Mouse (Mus musculus) ES-Bruce4 (cell line): ENCODE data around the gene D630045J12Rik. TPM values are rescaled to one million over a fixed set of nuclear protein-coding genes. Genes with fewer than 3 reads are reported as not detected.

Experiments used
- H3K27ac ChIP-seq: 2 replicates; pipeline ENCODE4 v1.5.1; 2012; ENCODE audit warnings: low read length, inconsistent platforms; ENCODE audit not compliant: insufficient read depth
- H3K27me3 ChIP-seq: 2 replicates; pipeline ENCODE4 v1.6.1; 2012; ENCODE audit warnings: mild to moderate bottlenecking, low read length, inconsistent platforms; ENCODE audit not compliant: control insufficient read depth, poor library complexity, insufficient read depth, severe bottlenecking
- H3K36me3 ChIP-seq: 2 replicates; pipeline ENCODE4 v1.6.1; 2012; ENCODE audit warnings: inconsistent platforms, mild to moderate bottlenecking, low read length, moderate library complexity; ENCODE audit not compliant: control insufficient read depth, poor library complexity, insufficient read depth, severe bottlenecking
- H3K4me1 ChIP-seq: one replicate; pipeline ENCODE4 v1.8.1; 2011; ENCODE audit warnings: low read length; ENCODE audit not compliant: control insufficient read depth, insufficient read depth
- H3K4me3 ChIP-seq: 2 replicates; pipeline ENCODE4 v1.5.1; 2011; ENCODE audit warnings: low read depth, mild to moderate bottlenecking, low read length
- H3K9ac ChIP-seq: 2 replicates; pipeline ENCODE4 v1.6.1; 2012; ENCODE audit warnings: low read depth, mild to moderate bottlenecking, inconsistent platforms; ENCODE audit not compliant: poor library complexity, severe bottlenecking
- H3K9me3 ChIP-seq: replicated peaks from 2 replicates; pipeline ENCODE4 v1.6.1; 2012; ENCODE audit warnings: mild to moderate bottlenecking, low read length, inconsistent platforms; ENCODE audit not compliant: control insufficient read depth, poor library complexity, insufficient read depth, severe bottlenecking
- CTCF ChIP-seq: IDR thresholded peaks from one replicate; pipeline ENCODE4 v1.8.1; 2011; ENCODE audit warnings: low read depth, low read length
- EP300 ChIP-seq: IDR thresholded peaks from 2 replicates; pipeline ENCODE4 v1.6.1; 2011; ENCODE audit warnings: low read depth, low read length; ENCODE audit not compliant: insufficient read depth
- POLR2A ChIP-seq: IDR thresholded peaks from one replicate; pipeline ENCODE4 v1.8.1; 2011; ENCODE audit warnings: low read length; ENCODE audit not compliant: insufficient read depth
- polyA plus RNA-seq: library from polyadenylated mRNA; stranded (reverse); fragments of >200 nt; gene quantifications from 2 replicates; pipeline ENCODE4 v1.2.4, GENCODE M21; 2011; ENCODE audit warnings: low read depth; ENCODE audit not compliant: missing spikeins, insufficient read depth, insufficient read length

Gene D630045J12Rik
- polyA plus RNA-seq, 1 experiment = 8.3 TPM

GRCm38 (mm10) chr6:38164705-38165104, 89.1 kb downstream of the D630045J12Rik start:
- H3K9ac ChIP-seq = no peak overlapping the region
- TF ChIP-seq POLR2A (no peak), CTCF (no peak), EP300 (no peak)
- no peak overlapping the region for H3K4me3 ChIP-seq
- no peaks in the 10 kb centered on the region for H3K36me3 ChIP-seq
- H3K27me3 ChIP-seq = no peaks in the 10 kb centered on the region
- H3K9me3 ChIP-seq = no peaks in the 10 kb centered on the region
- no peaks in the 10 kb centered on the region for H3K4me1 ChIP-seq
- no peak overlapping the region for H3K27ac ChIP-seq

GRCm38 (mm10) chr6:38162825-38163504, 90.8 kb downstream of the D630045J12Rik start:
- no peak for TF ChIP-seq CTCF
- TF ChIP-seq POLR2A = no peak
- no peak for TF ChIP-seq EP300
- Histone ChIP-seq H3K9me3 (no peaks in the 10 kb centered on the region), H3K36me3 (no peaks in the 10 kb centered on the region), H3K9ac (no peak overlapping the region), H3K27me3 (no peaks in the 10 kb centered on the region), H3K27ac (no peak overlapping the region), H3K4me1 (no peaks in the 10 kb centered on the region), H3K4me3 (no peak overlapping the region)

DNA sequence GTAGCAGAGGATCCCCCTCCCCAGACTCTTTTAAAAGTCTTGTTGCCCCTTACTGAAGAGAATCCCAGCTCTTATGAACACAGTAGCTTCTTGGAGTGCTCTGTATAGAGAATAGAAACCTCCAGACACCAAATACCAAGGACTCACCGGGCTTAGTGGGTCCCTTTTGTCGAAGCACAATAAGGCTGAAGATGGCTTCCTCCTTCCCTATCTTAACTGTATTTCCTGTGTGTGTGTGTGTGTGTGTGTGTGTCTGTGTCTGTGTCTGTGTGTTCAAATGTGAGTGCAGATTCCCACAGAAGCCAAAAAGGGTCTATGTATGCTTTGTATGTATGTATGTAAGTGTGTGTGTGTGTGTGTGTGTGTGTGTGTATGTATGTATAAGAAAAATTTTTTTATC, 93.3 kb downstream of the D630045J12Rik start:
- Histone ChIP-seq H3K27ac (no peak overlapping the region), H3K4me1 (peaks cover 2% of the 10 kb centered on the region), H3K9me3 (no peaks in the 10 kb centered on the region), H3K4me3 (no peak overlapping the region), H3K36me3 (no peaks in the 10 kb centered on the region; the same call in 1 of the 2 replicates), H3K9ac (no peak overlapping the region), H3K27me3 (no peaks in the 10 kb centered on the region)
- no peak for TF ChIP-seq EP300
- TF ChIP-seq POLR2A = no peak
- TF ChIP-seq CTCF = no peak

DNA sequence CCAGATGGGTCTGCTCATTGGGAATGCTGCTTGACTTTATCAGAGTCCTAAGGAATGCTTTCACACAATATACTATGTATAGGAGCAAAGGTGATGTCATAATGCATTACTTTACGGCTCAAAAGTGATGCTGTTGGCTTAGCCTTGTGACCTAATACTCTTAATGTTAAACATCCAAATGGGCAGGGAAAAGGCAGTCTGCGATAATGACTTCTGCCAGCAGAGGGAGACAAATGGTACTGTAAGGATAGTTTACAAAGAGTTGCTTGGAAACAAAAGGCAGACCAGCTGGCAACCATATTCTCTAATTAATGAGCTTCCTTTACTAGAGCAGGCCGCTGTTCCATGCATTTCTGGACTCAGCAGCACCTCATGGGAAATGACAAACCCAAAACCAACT, 93.7 kb downstream of the D630045J12Rik start:
- peak; percentile 17 for TF ChIP-seq CTCF
- no peak for TF ChIP-seq EP300
- no peak for TF ChIP-seq POLR2A
- H3K4me3 ChIP-seq = no peak overlapping the region
- H3K36me3 ChIP-seq = no peaks in the 10 kb centered on the region; the same call in 1 of the 2 replicates
- no peak overlapping the region for H3K27ac ChIP-seq
- H3K9me3 ChIP-seq = no peaks in the 10 kb centered on the region
- H3K4me1 ChIP-seq = peaks cover 2% of the 10 kb centered on the region
- H3K27me3 ChIP-seq = no peaks in the 10 kb centered on the region
- H3K9ac ChIP-seq = no peak overlapping the region

DNA sequence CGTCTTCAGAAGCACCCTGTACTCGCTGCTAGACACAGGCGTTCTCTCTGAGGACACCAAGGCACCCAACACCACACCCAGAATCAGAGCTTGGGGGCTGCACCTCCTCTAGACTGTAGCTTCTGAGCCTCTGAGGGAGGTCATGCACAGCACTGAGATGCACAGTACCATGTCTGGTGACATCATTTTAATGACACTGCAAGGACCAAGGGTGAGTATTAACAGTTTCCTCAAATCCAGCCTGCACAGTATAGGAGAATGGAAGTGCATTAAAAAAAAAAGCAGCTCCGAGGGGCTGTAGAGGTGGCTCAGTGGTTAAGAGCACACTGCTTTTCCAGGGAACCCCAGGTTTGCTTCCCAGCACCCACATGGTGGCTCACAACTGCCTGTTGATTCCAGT, 94.2 kb downstream of the D630045J12Rik start:
- Histone ChIP-seq H3K27me3 (no peaks in the 10 kb centered on the region), H3K36me3 (no peaks in the 10 kb centered on the region; the same call in 1 of the 2 replicates), H3K4me3 (no peak overlapping the region), H3K27ac (no peak overlapping the region), H3K4me1 (peaks cover 2% of the 10 kb centered on the region), H3K9ac (no peak overlapping the region), H3K9me3 (no peaks in the 10 kb centered on the region)
- no peak for TF ChIP-seq CTCF
- TF ChIP-seq POLR2A = no peak
- no peak for TF ChIP-seq EP300

DNA sequence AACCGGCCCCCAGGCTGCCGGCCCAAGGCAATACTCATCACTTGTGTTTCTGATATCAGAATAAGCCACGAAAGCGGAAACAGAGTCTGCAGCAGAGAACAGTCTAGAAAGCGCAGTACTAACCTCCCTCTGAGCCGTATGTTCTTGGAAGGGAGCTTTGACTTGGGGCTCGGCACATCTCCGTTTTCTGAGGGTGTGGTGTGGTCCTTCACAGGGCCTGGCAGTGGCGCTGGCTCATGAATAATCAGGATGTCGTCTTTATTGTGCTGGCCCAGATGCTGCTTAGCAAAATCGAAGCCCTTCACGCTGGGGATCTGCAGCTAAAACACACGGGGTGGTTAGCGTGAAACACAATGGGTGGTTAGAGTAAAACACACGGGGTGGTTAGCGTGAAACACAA, 95.9 kb downstream of the D630045J12Rik start:
- Histone ChIP-seq H3K27ac (no peak overlapping the region), H3K4me1 (peaks cover 2% of the 10 kb centered on the region), H3K4me3 (no peak overlapping the region), H3K9me3 (no peaks in the 10 kb centered on the region), H3K36me3 (no peaks in the 10 kb centered on the region; the same call in 1 of the 2 replicates), H3K9ac (no peak overlapping the region), H3K27me3 (no peaks in the 10 kb centered on the region)
- TF ChIP-seq CTCF = no peak
- no peak for TF ChIP-seq EP300
- TF ChIP-seq POLR2A = no peak
